ENCODE assay signal across 8 mouse cellular contexts in genomic region chr1:193317159-193317559, GRCm38 (mm10). TPM values are rescaled to one million over a fixed set of nuclear protein-coding genes. Genes with fewer than 3 reads are reported as not detected.
DNase-seq lines count a peak whose midpoint lies in the region; ATAC-seq and TF ChIP-seq lines count a peak whose summit lies in the region.

No protein-coding gene starts in this region.

- no peak overlapping the region for H3K4me2 ChIP-seq in heart, embryonic 11.5 days
- H3K4me2 ChIP-seq in kidney, postnatal 0 days (ENCODE audit: low read length): no peak overlapping the region

- peak; percentile 70 for ATAC-seq in heart, embryonic 11.5 days (replicated peaks; ENCODE audit: insufficient number of reproducible peaks, low FRiP score, low TSS enrichment)
- no peak for ATAC-seq in kidney, postnatal 0 days (replicated peaks; ENCODE audit: low FRiP score, low read depth)

- no peaks in the 10 kb centered on the region for H3K9me3 ChIP-seq in heart, embryonic 11.5 days (replicated peaks; ENCODE audit: control insufficient read depth, low read length)
- H3K9me3 ChIP-seq in kidney, postnatal 0 days (replicated peaks; ENCODE audit: low read length): no peaks in the 10 kb centered on the region

- H3K27ac ChIP-seq in heart, embryonic 11.5 days (ENCODE audit: low read depth, low read length): peak overlapping the region; percentile 85
- H3K27ac ChIP-seq in kidney, postnatal 0 days: no peak overlapping the region

- H3K36me3 ChIP-seq in heart, embryonic 11.5 days (ENCODE audit: control insufficient read depth, insufficient read depth, low read length): no peaks in the 10 kb centered on the region
- no peaks in the 10 kb centered on the region for H3K36me3 ChIP-seq in kidney, postnatal 0 days (ENCODE audit: insufficient read depth, low read length)

- no peaks in the 10 kb centered on the region for H3K27me3 ChIP-seq in heart, embryonic 11.5 days (ENCODE audit: control insufficient read depth, insufficient read depth, low read length)
- no peaks in the 10 kb centered on the region for H3K27me3 ChIP-seq in kidney, postnatal 0 days (ENCODE audit: insufficient read depth, low read length)

- DNase-seq in right cerebral cortex, adult 18-20 months: peak; percentile 62
- no peak for DNase-seq in right cerebral cortex, postnatal 25 days
- peak; percentile 88 for DNase-seq in cerebellum, adult 9-11 months
- DNase-seq in kidney, postnatal 0 days (ENCODE audit: low spot score): peak; percentile 30
- DNase-seq in lung, postnatal 4 days: peak; percentile 64 to 90
- no peak for DNase-seq in natural killer cell, adult 2 months (ENCODE audit: low spot score in 2 of 2)
- DNase-seq in yolk sac, embryonic 10.5 days (ENCODE audit: low spot score): no peak

- no peak for TF ChIP-seq CTCF in kidney, postnatal 0 days (IDR thresholded peaks at IDR 0.05; ENCODE audit: low read depth)

- peaks cover 23% of the 10 kb centered on the region for H3K4me1 ChIP-seq in heart, embryonic 11.5 days (ENCODE audit: control insufficient read depth, insufficient read depth, low read length)
- 0 out of 2 replicates have a peak, but pooled peaks cover 4% of the 10 kb centered on the region for H3K4me1 ChIP-seq in kidney, postnatal 0 days (replicated peaks; ENCODE audit: insufficient read depth, low read length)

- H3K4me3 ChIP-seq in heart, embryonic 11.5 days (ENCODE audit: low read depth, low read length): no peak overlapping the region
- no peak overlapping the region for H3K4me3 ChIP-seq in kidney, postnatal 0 days (replicated peaks; ENCODE audit: low read depth, low read length)

- H3K9ac ChIP-seq in heart, embryonic 11.5 days (ENCODE audit: low read depth, low read length): no peak overlapping the region; the same call in 1 of the 2 replicates
- H3K9ac ChIP-seq in kidney, postnatal 0 days (ENCODE audit: low read depth, low read length): no peak overlapping the region

- WGBS in heart, embryonic 11.5 days (ENCODE audit: insufficient replicate concordance): 16% methylated on average over 6 of the region's 6 CpGs
- whole genome bisulfite sequencing in kidney, postnatal 0 days: 36% methylated on average over 6 of the region's 6 CpGs

RNA-seq across cellular contexts. Expression of gene G0s2, which starts 44.1 kb away (rescaled TPM):
- polyA plus RNA-seq in heart, embryonic 11.5 days (2014; fragmentation: Nextera tagmentation; extraction: Ambion mirVana): 38.5 and 45.3 TPM in 2 replicates
- 47.6 and 48.9 TPM in 2 replicates for polyA plus RNA-seq in kidney, postnatal 0 days (2015; fragmentation: Nextera tagmentation; extraction: Ambion mirVana)

RNA-seq across cellular contexts. Expression of gene Camk1g, which starts 52.9 kb away (rescaled TPM):
- polyA plus RNA-seq in heart, embryonic 11.5 days (2014; fragmentation: Nextera tagmentation; extraction: Ambion mirVana): 7.2 and 8.1 TPM in 2 replicates
- 6.8 and 8.5 TPM in 2 replicates for polyA plus RNA-seq in kidney, postnatal 0 days (2015; fragmentation: Nextera tagmentation; extraction: Ambion mirVana)

RNA-seq across cellular contexts. Expression of gene Hsd11b1, which starts 53.3 kb away (rescaled TPM):
- polyA plus RNA-seq in heart, embryonic 11.5 days (2014; fragmentation: Nextera tagmentation; extraction: Ambion mirVana): 1.6 and 2.2 TPM in 2 replicates
- polyA plus RNA-seq in kidney, postnatal 0 days (2015; fragmentation: Nextera tagmentation; extraction: Ambion mirVana): 8.7 and 11.4 TPM in 2 replicates

Comparison
In these comparisons a context has a peak if more than half of its experiments do, and no peak if none do; other contexts are left out.
1. DNase-seq: peak in right cerebral cortex, adult 18-20 months (single experiment), cerebellum, adult 9-11 months (single experiment), kidney, postnatal 0 days (single experiment) and lung, postnatal 4 days (2 of 2); none in right cerebral cortex, postnatal 25 days (single experiment), natural killer cell, adult 2 months (0 of 2) and yolk sac, embryonic 10.5 days (single experiment).